Mouse (Mus musculus) cerebellum, adult 2 months (tissue): ENCODE results near the gene Guca2a. TPM values are rescaled to one million over a fixed set of nuclear protein-coding genes. Genes with fewer than 3 reads are reported as not detected.
A peak's percentile ranks its signal among the peaks of the same experiment; 100 is the strongest.

Experiments
- DNase-seq, 2 experiments: peaks; one replicate each; pipeline ENCODE4 v3.0.0; 2021
- H3K27ac ChIP-seq: fragments of 200-500 bp; 2 replicates; pipeline ENCODE4 v1.5.1; 2012; ENCODE audit warnings: low read length, control low read depth, inconsistent platforms; ENCODE audit not compliant: insufficient read depth
- H3K27me3 ChIP-seq: fragments of 200-500 bp; 2 replicates; pipeline ENCODE4 v1.6.1; 2012; ENCODE audit warnings: inconsistent platforms, mild to moderate bottlenecking, low read length, moderate library complexity; ENCODE audit not compliant: control insufficient read depth, insufficient read depth
- H3K4me1 ChIP-seq: fragments of 200-500 bp; 2 replicates; pipeline ENCODE4 v1.6.1; 2011; ENCODE audit warnings: low read length; ENCODE audit not compliant: control insufficient read depth, insufficient read depth
- H3K4me3 ChIP-seq: fragments of 200-500 bp; replicated peaks from 2 replicates; pipeline ENCODE3; 2011; ENCODE audit warnings: mild to moderate bottlenecking, low read depth, low read length, control low read depth; ENCODE audit not compliant: insufficient read depth
- CTCF ChIP-seq: fragments of 200-500 bp; IDR thresholded peaks from 2 replicates; pipeline ENCODE4 v1.5.1; 2011; ENCODE audit warnings: low read depth, mild to moderate bottlenecking, control low read depth, low read length, moderate library complexity, borderline replicate concordance; ENCODE audit not compliant: insufficient read depth
- POLR2A ChIP-seq: fragments of 200-500 bp; IDR thresholded peaks from 2 replicates; pipeline ENCODE4 v1.6.1; 2011; ENCODE audit warnings: low read length, control low read depth, borderline replicate concordance; ENCODE audit not compliant: insufficient read depth
- WGBS: fragments of 180-500 bp; shearing (Covaris S2); methylation state at CpG from one replicate; pipeline ENCODE4 v1.1.7; 2018; 5-methylcytosine and 5-hydroxymethylcytosine counted together
- polyA plus RNA-seq: library from polyadenylated mRNA; depleted of rRNA; stranded (reverse); fragments of >200 nt; gene quantifications from 2 replicates; pipeline ENCODE4 v1.2.3, GENCODE M21; 2012; rRNA removed

Guca2a gene
- polyA plus RNA-seq, 1 experiment: not detected

- DNase-seq: no peak
- WGBS: 88% methylated on average over 3 of the region's 3 CpGs
- no peaks in the 10 kb centered on the region; the same call in 1 of the 2 replicates for H3K4me1 ChIP-seq
- TF ChIP-seq CTCF (no peak), POLR2A (no peak)
- H3K27ac ChIP-seq: no peak overlapping the region
- H3K4me3 ChIP-seq: no peak overlapping the region
- no peaks in the 10 kb centered on the region for H3K27me3 ChIP-seq
These were observed 30.7 kb downstream of the Guca2a start for GRCm38 (mm10) chr4:119668185-119668584.

- Histone ChIP-seq H3K27ac (no peak overlapping the region), H3K27me3 (no peaks in the 10 kb centered on the region), H3K4me1 (no peaks in the 10 kb centered on the region; the same call in 1 of the 2 replicates), H3K4me3 (no peak overlapping the region)
- WGBS: 81% methylated on average over 4 of the region's 4 CpGs
- TF ChIP-seq POLR2A (no peak), CTCF (no peak)
- DNase-seq: no peak
These were observed 31.1 kb downstream of the Guca2a start for GRCm38 (mm10) chr4:119668596-119668995.

- 76% methylated on average over 10 of the region's 10 CpGs for WGBS
- no peaks in the 10 kb centered on the region; the same call in 1 of the 2 replicates for H3K4me1 ChIP-seq
- TF ChIP-seq CTCF (no peak), POLR2A (no peak)
- H3K27ac ChIP-seq: no peak overlapping the region
- no peak for DNase-seq
- H3K4me3 ChIP-seq: no peak overlapping the region
- no peaks in the 10 kb centered on the region for H3K27me3 ChIP-seq
These were observed 32.1 kb downstream of the Guca2a start for GRCm38 (mm10) chr4:119669356-119670209.

DNA sequence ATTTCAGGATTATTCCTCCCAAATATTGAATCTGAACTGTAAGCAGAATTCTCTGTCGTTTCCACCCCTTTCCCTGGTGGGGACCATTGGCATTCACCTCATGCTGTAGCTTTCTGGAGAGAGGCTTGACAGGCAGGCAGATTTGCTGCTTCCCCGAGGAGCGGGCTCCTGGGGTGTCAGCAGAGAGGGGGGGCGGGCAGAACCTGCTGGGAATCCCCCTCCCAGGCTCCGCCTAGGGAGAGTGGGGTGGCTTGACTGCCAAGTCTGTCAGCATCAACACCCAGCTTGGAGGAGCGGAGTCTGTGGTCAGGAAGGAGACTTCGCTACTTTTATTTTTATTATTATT lies 32.7 kb downstream of the Guca2a start:
- TF ChIP-seq CTCF (no peak), POLR2A (no peak)
- no peaks in the 10 kb centered on the region for H3K27me3 ChIP-seq
- 50% methylated on average over 7 of the region's 7 CpGs for WGBS

GRCm38 (mm10) chr4:119670736-119671135 lies 33.2 kb downstream of the Guca2a start:
- Histone ChIP-seq H3K27ac (no peak overlapping the region), H3K27me3 (no peaks in the 10 kb centered on the region), H3K4me1 (no peaks in the 10 kb centered on the region; the same call in 1 of the 2 replicates), H3K4me3 (no peak overlapping the region)
- no peak for DNase-seq
- 50% methylated on average over 6 of the region's 6 CpGs for WGBS
- no peak for TF ChIP-seq CTCF
- no peak for TF ChIP-seq POLR2A

More for the DNA sequence above, 32.7 kb downstream of the Guca2a start:
- no peak overlapping the region for H3K27ac ChIP-seq
- no peak overlapping the region for H3K4me3 ChIP-seq
- H3K4me1 ChIP-seq: no peaks in the 10 kb centered on the region; the same call in 1 of the 2 replicates
- no peak for DNase-seq

- H3K27me3 ChIP-seq: no peaks in the 10 kb centered on the region
- no peak for TF ChIP-seq POLR2A
- no peak for DNase-seq
- H3K4me1 ChIP-seq: no peaks in the 10 kb centered on the region; the same call in 1 of the 2 replicates
- H3K27ac ChIP-seq: no peak overlapping the region
- H3K4me3 ChIP-seq: no peak overlapping the region
- WGBS: 91% methylated on average over 9 of the region's 9 CpGs
These were observed 33.7 kb downstream of the Guca2a start for GRCm38 (mm10) chr4:119671164-119671563.

- no peak overlapping the region for H3K27ac ChIP-seq
- TF ChIP-seq CTCF (peak; percentile 25; the same call in 1 of the 2 replicates), POLR2A (no peak)
- H3K27me3 ChIP-seq: no peaks in the 10 kb centered on the region
- no peak for DNase-seq
- no peak overlapping the region for H3K4me3 ChIP-seq
- no peaks in the 10 kb centered on the region; the same call in 1 of the 2 replicates for H3K4me1 ChIP-seq
- WGBS: 37% methylated on average over 5 of the region's 5 CpGs
These were observed 35.2 kb downstream of the Guca2a start for GRCm38 (mm10) chr4:119672685-119673084.

DNA sequence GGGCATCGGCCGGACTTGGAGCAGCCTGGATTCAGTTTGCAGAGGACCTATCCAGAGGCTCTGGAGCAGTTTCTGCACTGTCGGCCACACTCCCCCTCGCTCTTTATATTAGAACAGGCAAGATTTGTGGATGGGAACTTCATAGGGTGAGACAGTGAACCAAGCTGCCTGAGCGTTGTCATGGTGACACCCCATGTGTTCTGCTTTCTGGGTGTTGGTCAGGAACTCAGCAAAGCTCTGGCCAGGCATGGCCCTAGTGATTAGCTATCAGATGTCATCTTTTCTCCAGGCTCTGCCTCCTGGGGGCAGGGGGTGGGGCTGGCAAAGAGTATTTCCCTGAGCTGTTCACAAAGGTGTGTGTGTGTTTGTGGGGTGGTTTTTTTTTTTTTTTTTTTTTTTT lies 45.1 kb downstream of the Guca2a start:
- Histone ChIP-seq H3K27me3 (no peaks in the 10 kb centered on the region), H3K4me3 (no peak overlapping the region), H3K4me1 (no peaks in the 10 kb centered on the region; the same call in 1 of the 2 replicates), H3K27ac (no peak overlapping the region)
- no peak for DNase-seq
- no peak for TF ChIP-seq POLR2A
- TF ChIP-seq CTCF: no peak
- 38% methylated on average over 5 of the region's 5 CpGs for WGBS

- 91% methylated on average over 2 of the region's 2 CpGs for WGBS
- TF ChIP-seq POLR2A (no peak), CTCF (no peak)
- Histone ChIP-seq H3K27ac (no peak overlapping the region), H3K4me1 (no peaks in the 10 kb centered on the region; the same call in 1 of the 2 replicates), H3K27me3 (no peaks in the 10 kb centered on the region), H3K4me3 (no peak overlapping the region)
- DNase-seq: no peak
These were observed 48.2 kb downstream of the Guca2a start for GRCm38 (mm10) chr4:119685746-119686145.

Other genes starting within 250 kb of the Guca2a start
- 8.8 and 9.7 TPM in 2 replicates for gene Ccdc30, start 222.2 kb upstream of the Guca2a start, polyA plus RNA-seq
- 14.1 and 16.1 TPM in 2 replicates for gene Ppcs, start 215.3 kb upstream of the Guca2a start, polyA plus RNA-seq
- gene Zmynd12, start 214.9 kb upstream of the Guca2a start, polyA plus RNA-seq: 0.64 and 0.81 TPM in 2 replicates
- 35.4 and 39.2 TPM in 2 replicates for gene Rimkla, start 145.1 kb upstream of the Guca2a start, polyA plus RNA-seq
- 32.3 and 34.9 TPM in 2 replicates for gene Foxj3, start 100.7 kb upstream of the Guca2a start, polyA plus RNA-seq
- gene Frg2f1, start 98.2 kb upstream of the Guca2a start, polyA plus RNA-seq: 8.6 and 9.4 TPM in 2 replicates
- not detected in 2 replicates for gene Guca2b, start 21.2 kb downstream of the Guca2a start, polyA plus RNA-seq
- 36.7 and 36.8 TPM in 2 replicates for gene Hivep3, start 96.1 kb downstream of the Guca2a start, polyA plus RNA-seq